Mouse (Mus musculus) CD4-positive naive resting alpha-beta T cell, adult 57 days (primary cell): ENCODE measurements around the gene Gm20924. TPM values are rescaled to one million over a fixed set of nuclear protein-coding genes. Genes with fewer than 3 reads are reported as not detected.

Source experiments
- total RNA-seq: library from RNA; stranded (reverse); gene quantifications from one replicate; pipeline ENCODE4 v1.2.4, GENCODE M21; 2023

Gm20924 gene
- not detected for total RNA-seq

GRCm38 (mm10) chrY:65207427-65207826 is at the start of gene Gm20924:
Gene Gm20924, minus strand, starts transcription at chrY:65207527.

Other genes with a start within 250 kb of the Gm20924 start
- gene Gm20736, start 170.2 kb upstream of the Gm20924 start, total RNA-seq: not detected